Mouse (Mus musculus) kidney, adult 10 weeks (tissue): ENCODE results near the gene 1700018G05Rik. TPM values are rescaled to one million over a fixed set of nuclear protein-coding genes. Genes with fewer than 3 reads are reported as not detected.

Experiments
- polyA plus RNA-seq: library from polyadenylated mRNA; stranded (reverse); fragments of 350-450 nt; fragmentation: Illumina TruSeq; extraction: RNeasy Lipid Tissue Mini Kit (QIAGEN cat#74804); gene quantifications from one replicate; pipeline ENCODE4 v1.2.3, GENCODE M21; 2014; ENCODE audit warnings: low read depth, low replicate concordance

Gene 1700018G05Rik
- polyA plus RNA-seq, result not detected

DNA sequence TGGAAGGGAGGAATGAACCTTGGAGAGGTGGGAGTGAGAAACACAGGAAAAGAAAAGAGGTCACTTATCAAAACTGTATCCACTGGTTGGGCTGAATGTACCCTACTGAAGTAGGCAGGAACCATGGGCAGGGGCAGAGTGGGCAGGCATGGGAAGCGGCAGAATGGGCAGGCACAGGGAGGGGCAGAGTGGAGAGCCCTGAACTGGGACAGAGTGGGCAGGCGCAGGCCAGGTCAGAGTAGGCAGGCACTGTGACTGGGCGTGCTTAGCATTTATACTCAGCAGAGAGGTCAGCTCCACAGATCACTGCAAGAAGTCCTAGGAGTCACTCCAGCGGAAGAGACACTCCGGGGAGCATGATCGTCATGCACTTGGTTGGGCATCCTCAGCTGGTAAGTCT, at the start of gene 1700018G05Rik:
Gene 1700018G05Rik (plus strand): TSS at position 301 of the 400 bp plus-strand sequence.

DNA sequence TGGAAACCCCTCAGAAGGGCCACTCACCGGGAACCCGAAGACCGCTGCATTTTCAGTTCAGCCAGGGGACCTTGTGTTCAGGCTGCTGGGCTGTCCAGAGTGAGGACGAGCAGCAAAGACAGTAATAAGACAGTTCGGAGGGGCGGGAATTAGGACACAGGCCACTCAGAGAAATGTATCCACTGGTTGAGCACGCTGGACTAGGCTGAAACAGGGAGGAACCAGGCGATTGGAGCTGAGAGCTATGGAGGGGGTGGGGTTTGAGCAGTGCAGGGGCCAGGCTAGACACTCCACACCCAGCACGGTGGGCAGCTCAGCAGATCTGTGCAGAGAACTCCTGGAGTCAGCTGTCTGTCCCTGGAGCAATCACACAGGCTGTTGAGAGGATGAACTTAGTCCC, 19.6 kb upstream of the 1700018G05Rik start, which contains the start of the genes Dmrtc1a and 1700011M02Rik:
Gene Dmrtc1a (minus strand): TSS at position 101 of the 400 bp plus-strand sequence.
Gene 1700011M02Rik (plus strand): TSS at position 319 of the 400 bp plus-strand sequence.

Other genes with a start within 250 kb of the 1700018G05Rik start
- not detected for gene Gm3880, start 241.4 kb upstream of the 1700018G05Rik start, polyA plus RNA-seq
- gene Gm9112, start 220.7 kb upstream of the 1700018G05Rik start, polyA plus RNA-seq, result not detected
- gene Dmrtc1b, start 220.5 kb upstream of the 1700018G05Rik start, polyA plus RNA-seq, result not detected
- gene Dmrtc1c1, start 125.4 kb upstream of the 1700018G05Rik start, polyA plus RNA-seq, result not detected
- gene Dmrtc1c2, start 73.8 kb upstream of the 1700018G05Rik start, polyA plus RNA-seq, result not detected
- gene 1700031F05Rik, start 60.4 kb upstream of the 1700018G05Rik start, polyA plus RNA-seq, result not detected
- not detected for gene Dmrtc1a, start 19.7 kb upstream of the 1700018G05Rik start, polyA plus RNA-seq
- not detected for gene 1700011M02Rik, start 19.5 kb upstream of the 1700018G05Rik start, polyA plus RNA-seq